Mouse (Mus musculus): ENCODE data around the gene Olfr1056. TPM values are rescaled to one million over a fixed set of nuclear protein-coding genes. Genes with fewer than 3 reads are reported as not detected.
"Not testable (repeated sequence)": the region's sequence is repeated elsewhere in the genome, so short reads cannot be mapped to it uniquely, and the experiment has no call there.

The Olfr1056 gene
- polyA plus RNA-seq (2015; fragmentation: Nextera tagmentation; extraction: Ambion mirVana) = not detected in 2 replicates

DNA sequence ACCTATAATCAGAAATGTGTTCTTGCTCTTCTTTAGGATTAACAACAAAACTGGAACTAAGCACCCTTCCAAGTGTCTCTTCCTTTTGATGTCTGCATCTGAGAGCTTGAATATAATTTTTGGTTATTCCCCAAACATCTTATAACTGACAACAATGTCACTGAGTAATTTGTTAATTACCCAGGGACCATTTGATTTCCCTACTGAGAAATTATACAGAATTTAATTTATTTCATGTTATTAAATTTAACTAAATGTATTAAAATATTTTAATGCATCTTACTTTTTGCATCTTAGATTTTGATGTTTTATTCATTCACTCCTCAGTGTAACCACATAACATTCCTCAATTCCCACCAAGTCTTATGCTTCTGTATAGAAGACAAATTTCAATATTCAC is at the start of gene Olfr1056:
Gene Olfr1056 (minus strand): TSS at position 101 of the 400 bp plus-strand sequence.
- Histone ChIP-seq H3K27me3 (no peaks in the 10 kb centered on the region), H3K4me1 (replicated peaks) (no peaks in the 10 kb centered on the region), H3K9ac (no peak within 1 kb of the TSS), H3K4me3 (no peak within 1 kb of the TSS), H3K36me3 (no peaks in the 10 kb centered on the region), H3K27ac (no peak within 1 kb of the TSS), H3K4me2 (no peak within 1 kb of the TSS), H3K9me3 (replicated peaks) (no peaks in the 10 kb centered on the region)
- no peak for ATAC-seq (replicated peaks; ENCODE audit: insufficient number of reproducible peaks, insufficient read depth, low FRiP score, low read depth)

DNA sequence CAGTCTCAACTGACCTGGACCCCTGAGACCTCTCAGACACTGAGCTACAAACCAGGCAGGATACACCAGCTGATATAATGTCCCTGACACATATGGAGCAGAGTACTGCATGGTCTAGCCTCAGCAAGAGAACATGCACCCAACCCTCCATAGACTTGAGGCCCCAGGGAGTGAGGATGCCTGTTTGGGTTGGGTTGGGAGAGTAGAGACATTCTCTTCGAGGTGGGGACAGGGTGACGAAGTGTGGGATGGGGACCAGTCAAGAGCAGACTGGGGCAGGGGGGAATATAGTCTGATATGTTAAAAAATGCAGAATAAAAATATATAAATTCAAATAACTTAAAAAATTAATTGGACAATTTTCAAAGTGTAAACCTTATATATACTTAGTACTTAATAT is 32.8 kb upstream of the Olfr1056 start:
- no peaks in the 10 kb centered on the region for H3K9me3 ChIP-seq (replicated peaks)
- 79% methylated on average over 2 of the region's 2 CpGs for WGBS
- no peaks in the 10 kb centered on the region for H3K27me3 ChIP-seq
- H3K9ac ChIP-seq = no peak overlapping the region
- H3K36me3 ChIP-seq = no peaks in the 10 kb centered on the region
- no peak overlapping the region for H3K4me2 ChIP-seq
- H3K27ac ChIP-seq = no peak overlapping the region
- no peaks in the 10 kb centered on the region for H3K4me1 ChIP-seq (replicated peaks)
- no peak for ATAC-seq (replicated peaks; ENCODE audit: insufficient number of reproducible peaks, insufficient read depth, low FRiP score, low read depth)
- H3K4me3 ChIP-seq = no peak overlapping the region

DNA sequence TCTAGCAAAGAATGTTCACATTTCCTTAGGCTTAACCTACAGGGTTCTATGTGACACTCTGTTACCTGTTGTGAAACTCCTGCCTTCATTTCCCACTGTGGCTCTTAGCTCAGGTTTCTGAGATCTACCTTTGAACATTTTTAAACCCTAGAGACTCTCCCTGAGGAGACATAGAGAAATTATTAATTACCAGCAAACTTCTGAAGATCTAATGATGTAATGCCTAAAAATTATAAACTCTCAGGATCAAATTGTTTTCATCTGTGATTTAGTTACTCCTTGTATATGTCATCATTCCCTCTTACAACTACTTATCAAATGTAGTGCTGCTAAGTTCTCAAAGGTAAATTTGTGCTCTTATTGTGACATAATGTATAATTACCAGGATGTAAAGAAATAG is 26.2 kb upstream of the Olfr1056 start, which contains the start of gene Olfr1058:
Gene Olfr1058 (minus strand): TSS at position 101 of the 400 bp plus-strand sequence.
- H3K9me3 ChIP-seq (replicated peaks); H3K27me3 ChIP-seq; H3K9ac ChIP-seq; H3K4me2 ChIP-seq; ATAC-seq (replicated peaks; ENCODE audit: insufficient number of reproducible peaks, insufficient read depth, low FRiP score, low read depth); H3K4me1 ChIP-seq (replicated peaks); H3K36me3 ChIP-seq; H3K4me3 ChIP-seq; H3K27ac ChIP-seq: not testable (repeated sequence)

DNA sequence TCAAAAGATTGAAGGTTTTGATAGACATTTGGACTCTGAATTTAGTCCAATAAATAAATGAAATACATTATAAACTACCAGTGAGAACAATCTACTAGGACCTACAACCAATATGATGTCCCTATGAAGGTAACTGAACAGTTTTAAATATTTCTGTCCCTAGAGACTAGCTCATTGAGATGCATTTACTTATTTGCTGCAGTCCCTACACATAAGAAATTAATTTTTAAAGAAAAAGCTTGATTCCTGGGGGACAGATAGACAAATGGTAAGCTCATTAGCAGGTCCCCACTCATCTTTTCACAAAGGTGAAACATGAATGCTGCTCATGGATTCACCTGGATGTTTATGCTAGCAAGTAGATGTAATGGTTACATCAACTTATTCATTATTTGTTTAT is 16.0 kb upstream of the Olfr1056 start, which contains the start of gene Olfr1057:
Gene Olfr1057 (minus strand): TSS at position 101 of the 400 bp plus-strand sequence.
- ATAC-seq (replicated peaks; ENCODE audit: insufficient number of reproducible peaks, insufficient read depth, low FRiP score, low read depth) = no peak

DNA sequence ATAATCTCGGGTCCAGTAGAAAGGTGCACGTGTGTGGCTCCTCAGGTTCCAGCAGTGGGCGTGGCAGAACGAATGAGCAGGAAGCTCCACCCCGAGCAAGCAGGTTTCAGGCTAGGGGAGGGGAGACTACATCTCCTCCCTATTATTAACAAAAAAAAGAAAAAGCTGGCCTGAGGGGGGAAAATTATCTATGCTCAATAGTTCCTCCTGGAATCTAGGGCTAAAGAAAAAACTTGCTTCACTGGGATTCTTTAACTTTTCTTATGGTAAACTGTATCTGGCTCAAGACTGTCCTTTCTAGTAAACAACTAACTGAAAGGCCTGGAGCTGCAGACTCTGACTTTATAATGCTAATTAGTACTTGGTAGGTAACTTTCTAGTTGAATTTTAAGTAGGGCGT is 4.1 kb upstream of the Olfr1056 start:
- not testable (repeated sequence) for ATAC-seq (replicated peaks; ENCODE audit: insufficient number of reproducible peaks, insufficient read depth, low FRiP score, low read depth); H3K4me2 ChIP-seq; H3K9me3 ChIP-seq (replicated peaks); H3K36me3 ChIP-seq; H3K4me1 ChIP-seq (replicated peaks); H3K27ac ChIP-seq; H3K9ac ChIP-seq; H3K4me3 ChIP-seq; H3K27me3 ChIP-seq
- WGBS = 57% methylated on average over 1 of the region's 6 CpGs

More for the DNA sequence above, 16.0 kb upstream of the Olfr1056 start, which contains the start of gene Olfr1057:
- no peak within 1 kb of the TSS for H3K9ac ChIP-seq
- no peaks in the 10 kb centered on the region for H3K36me3 ChIP-seq
- no peaks in the 10 kb centered on the region for H3K9me3 ChIP-seq (replicated peaks)
- no peak within 1 kb of the TSS for H3K27ac ChIP-seq
- no peak within 1 kb of the TSS for H3K4me3 ChIP-seq
- no peak within 1 kb of the TSS for H3K4me2 ChIP-seq
- no peaks in the 10 kb centered on the region for H3K27me3 ChIP-seq
- H3K4me1 ChIP-seq (replicated peaks) = no peaks in the 10 kb centered on the region

DNA sequence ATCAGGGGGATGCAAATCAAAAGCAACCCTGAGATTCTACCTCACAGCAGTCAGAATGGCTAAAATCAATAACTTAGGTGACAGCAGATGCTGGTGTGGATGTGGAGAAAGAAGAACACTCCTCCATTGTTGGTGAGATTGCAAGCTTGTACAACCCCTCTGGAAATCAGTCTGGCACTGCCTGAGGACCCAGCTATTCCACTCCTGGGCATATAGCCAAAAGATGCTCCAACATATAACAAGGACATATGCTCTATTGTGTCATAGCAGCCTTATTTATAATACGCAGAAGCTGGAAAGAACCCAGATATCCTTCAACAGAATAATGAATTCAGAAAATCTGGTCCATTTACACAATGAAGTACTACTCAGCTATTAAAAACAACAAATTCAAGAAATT is 10.5 kb downstream of the Olfr1056 start:
- H3K27ac ChIP-seq; H3K9ac ChIP-seq; H3K4me3 ChIP-seq; H3K36me3 ChIP-seq; H3K27me3 ChIP-seq; H3K9me3 ChIP-seq (replicated peaks); ATAC-seq (replicated peaks; ENCODE audit: insufficient number of reproducible peaks, insufficient read depth, low FRiP score, low read depth); H3K4me2 ChIP-seq; H3K4me1 ChIP-seq (replicated peaks): not testable (repeated sequence)
- WGBS = 79% methylated on average over 1 of the region's 1 CpGs

DNA sequence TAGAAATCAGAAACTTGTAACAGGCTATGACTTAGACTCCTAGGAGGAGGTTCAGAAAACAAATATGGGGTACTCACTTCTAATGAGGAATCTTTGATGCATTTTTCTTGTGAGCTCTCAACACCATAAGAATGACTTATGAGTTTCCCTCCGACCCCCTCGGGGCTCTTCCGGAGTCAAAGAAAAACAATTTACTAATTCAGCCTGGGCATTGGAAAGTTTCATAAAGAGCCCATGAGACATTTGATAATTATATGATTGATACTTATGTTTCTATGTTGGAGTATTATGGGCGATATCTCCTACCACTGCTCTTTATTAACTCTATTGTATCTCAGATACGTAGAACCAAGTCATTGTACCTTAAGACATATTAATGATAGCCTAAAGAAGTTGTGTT is 12.1 kb downstream of the Olfr1056 start, which contains the start of gene Olfr1055:
Gene Olfr1055 (minus strand): TSS at position 101 of the 400 bp plus-strand sequence.
- Histone ChIP-seq H3K4me3 (no peak within 1 kb of the TSS), H3K36me3 (no peaks in the 10 kb centered on the region), H3K27me3 (no peaks in the 10 kb centered on the region), H3K4me1 (replicated peaks) (no peaks in the 10 kb centered on the region), H3K27ac (no peak within 1 kb of the TSS), H3K9me3 (replicated peaks) (no peaks in the 10 kb centered on the region), H3K4me2 (no peak within 1 kb of the TSS), H3K9ac (no peak within 1 kb of the TSS)
- ATAC-seq (replicated peaks; ENCODE audit: insufficient number of reproducible peaks, insufficient read depth, low FRiP score, low read depth) = no peak
- WGBS = 81% methylated on average over 5 of the region's 5 CpGs

DNA sequence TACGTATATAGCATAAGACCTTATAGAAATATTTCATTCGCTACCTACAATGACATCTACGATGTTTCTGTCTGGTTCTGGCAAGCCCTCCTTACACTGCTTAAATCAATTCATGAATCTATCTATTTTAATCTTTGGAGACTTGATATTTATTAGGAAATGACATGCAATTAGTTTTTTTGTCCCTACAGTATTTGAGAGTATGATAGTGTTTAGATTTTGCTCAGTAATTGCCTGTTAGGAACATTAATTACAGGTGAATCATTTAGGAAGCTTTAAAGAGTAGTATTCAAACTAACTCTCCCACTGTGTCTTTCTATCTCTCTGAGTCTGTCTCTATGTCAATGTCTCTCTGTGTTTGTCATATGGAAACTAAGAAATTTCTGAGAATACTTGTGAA is 26.9 kb downstream of the Olfr1056 start, which contains the start of gene Olfr1054:
Gene Olfr1054 (minus strand): TSS at position 101 of the 400 bp plus-strand sequence.
- H3K4me3 ChIP-seq = no peak within 1 kb of the TSS
- WGBS = 75% methylated on average over 3 of the region's 3 CpGs
- no peaks in the 10 kb centered on the region for H3K36me3 ChIP-seq
- no peak within 1 kb of the TSS for H3K27ac ChIP-seq
- no peak within 1 kb of the TSS for H3K4me2 ChIP-seq
- no peaks in the 10 kb centered on the region for H3K4me1 ChIP-seq (replicated peaks)
- ATAC-seq (replicated peaks; ENCODE audit: insufficient number of reproducible peaks, insufficient read depth, low FRiP score, low read depth) = no peak
- no peaks in the 10 kb centered on the region for H3K9me3 ChIP-seq (replicated peaks)
- H3K9ac ChIP-seq = no peak within 1 kb of the TSS
- H3K27me3 ChIP-seq = no peaks in the 10 kb centered on the region

DNA sequence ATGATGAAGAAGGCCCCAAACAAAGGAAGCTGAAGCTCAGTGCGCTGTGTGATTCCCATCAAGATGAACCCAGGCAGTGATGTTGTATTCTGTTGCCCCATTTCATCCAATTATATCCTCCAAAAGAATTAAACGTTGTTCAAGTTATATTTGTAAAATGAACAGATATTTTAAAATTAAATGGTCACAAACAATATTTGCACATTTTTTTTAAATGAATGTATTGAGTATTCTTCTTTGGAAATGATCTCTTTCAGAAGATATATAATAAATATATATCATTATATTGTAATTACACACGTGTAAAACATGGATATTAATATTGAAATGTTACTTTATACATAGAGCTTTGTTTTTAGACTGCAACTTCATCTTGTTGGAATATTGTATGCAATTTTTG is 47.1 kb downstream of the Olfr1056 start, which contains the start of gene Olfr1053:
Gene Olfr1053 (minus strand): TSS at position 101 of the 400 bp plus-strand sequence.
- no peak for ATAC-seq (replicated peaks; ENCODE audit: insufficient number of reproducible peaks, insufficient read depth, low FRiP score, low read depth)
- Histone ChIP-seq H3K9ac (no peak within 1 kb of the TSS), H3K9me3 (replicated peaks) (no peaks in the 10 kb centered on the region), H3K4me2 (no peak within 1 kb of the TSS), H3K36me3 (no peaks in the 10 kb centered on the region), H3K4me3 (no peak within 1 kb of the TSS), H3K27me3 (no peaks in the 10 kb centered on the region), H3K27ac (no peak within 1 kb of the TSS), H3K4me1 (replicated peaks) (no peaks in the 10 kb centered on the region)
- 55% methylated on average over 3 of the region's 3 CpGs for WGBS

Other genes with a start within 250 kb of the Olfr1056 start
- not detected in 2 replicates for gene Olfr1039, start 226.5 kb downstream of the Olfr1056 start, polyA plus RNA-seq (2015; fragmentation: Nextera tagmentation; extraction: Ambion mirVana)
- gene Olfr1040, start 215.7 kb downstream of the Olfr1056 start, polyA plus RNA-seq (2015; fragmentation: Nextera tagmentation; extraction: Ambion mirVana) = not detected in 2 replicates
- gene Olfr1042, start 200.6 kb downstream of the Olfr1056 start, polyA plus RNA-seq (2015; fragmentation: Nextera tagmentation; extraction: Ambion mirVana) = not detected in 2 replicates
- not detected in 2 replicates for gene Olfr1043, start 194.9 kb downstream of the Olfr1056 start, polyA plus RNA-seq (2015; fragmentation: Nextera tagmentation; extraction: Ambion mirVana)
- not detected in 2 replicates for gene Olfr1044, start 184.6 kb downstream of the Olfr1056 start, polyA plus RNA-seq (2015; fragmentation: Nextera tagmentation; extraction: Ambion mirVana)
- not detected in 2 replicates for gene Olfr52, start 176.8 kb downstream of the Olfr1056 start, polyA plus RNA-seq (2015; fragmentation: Nextera tagmentation; extraction: Ambion mirVana)
- not detected in 2 replicates for gene Olfr1045, start 159.5 kb downstream of the Olfr1056 start, polyA plus RNA-seq (2015; fragmentation: Nextera tagmentation; extraction: Ambion mirVana)
- not detected in 2 replicates for gene Olfr1046, start 143.2 kb downstream of the Olfr1056 start, polyA plus RNA-seq (2015; fragmentation: Nextera tagmentation; extraction: Ambion mirVana)
- gene Olfr1047, start 131.1 kb downstream of the Olfr1056 start, polyA plus RNA-seq (2015; fragmentation: Nextera tagmentation; extraction: Ambion mirVana) = not detected in 2 replicates
- gene Olfr1048, start 122.2 kb downstream of the Olfr1056 start, polyA plus RNA-seq (2015; fragmentation: Nextera tagmentation; extraction: Ambion mirVana) = not detected in 2 replicates
- gene Olfr1049, start 104.1 kb downstream of the Olfr1056 start, polyA plus RNA-seq (2015; fragmentation: Nextera tagmentation; extraction: Ambion mirVana) = not detected in 2 replicates
- gene Olfr1051, start 83.4 kb downstream of the Olfr1056 start, polyA plus RNA-seq (2015; fragmentation: Nextera tagmentation; extraction: Ambion mirVana) = not detected in 2 replicates
- not detected in 2 replicates for gene Olfr1052, start 70.0 kb downstream of the Olfr1056 start, polyA plus RNA-seq (2015; fragmentation: Nextera tagmentation; extraction: Ambion mirVana)
- not detected in 2 replicates for gene Olfr1053, start 47.2 kb downstream of the Olfr1056 start, polyA plus RNA-seq (2015; fragmentation: Nextera tagmentation; extraction: Ambion mirVana)
- not detected in 2 replicates for gene Olfr1054, start 27.0 kb downstream of the Olfr1056 start, polyA plus RNA-seq (2015; fragmentation: Nextera tagmentation; extraction: Ambion mirVana)
- not detected in 2 replicates for gene Olfr1055, start 12.2 kb downstream of the Olfr1056 start, polyA plus RNA-seq (2015; fragmentation: Nextera tagmentation; extraction: Ambion mirVana)
- not detected in 2 replicates for gene Olfr1057, start 15.9 kb upstream of the Olfr1056 start, polyA plus RNA-seq (2015; fragmentation: Nextera tagmentation; extraction: Ambion mirVana)
- not detected in 2 replicates for gene Olfr1058, start 26.1 kb upstream of the Olfr1056 start, polyA plus RNA-seq (2015; fragmentation: Nextera tagmentation; extraction: Ambion mirVana)
- not detected in 2 replicates for gene Olfr1061, start 51.6 kb upstream of the Olfr1056 start, polyA plus RNA-seq (2015; fragmentation: Nextera tagmentation; extraction: Ambion mirVana)
- gene Olfr1062, start 64.3 kb upstream of the Olfr1056 start, polyA plus RNA-seq (2015; fragmentation: Nextera tagmentation; extraction: Ambion mirVana) = not detected in 2 replicates
- not detected in 2 replicates for gene Olfr1065, start 88.1 kb upstream of the Olfr1056 start, polyA plus RNA-seq (2015; fragmentation: Nextera tagmentation; extraction: Ambion mirVana)
- not detected in 2 replicates for gene Olfr1066, start 93.8 kb upstream of the Olfr1056 start, polyA plus RNA-seq (2015; fragmentation: Nextera tagmentation; extraction: Ambion mirVana)
- not detected in 2 replicates for gene Olfr228, start 124.9 kb upstream of the Olfr1056 start, polyA plus RNA-seq (2015; fragmentation: Nextera tagmentation; extraction: Ambion mirVana)
- not detected in 2 replicates for gene Olfr1076, start 146.0 kb upstream of the Olfr1056 start, polyA plus RNA-seq (2015; fragmentation: Nextera tagmentation; extraction: Ambion mirVana)
- gene Olfr1079, start 180.0 kb upstream of the Olfr1056 start, polyA plus RNA-seq (2015; fragmentation: Nextera tagmentation; extraction: Ambion mirVana) = not detected in 2 replicates
- not detected in 2 replicates for gene Olfr1080, start 195.8 kb upstream of the Olfr1056 start, polyA plus RNA-seq (2015; fragmentation: Nextera tagmentation; extraction: Ambion mirVana)
- gene Olfr1082, start 236.5 kb upstream of the Olfr1056 start, polyA plus RNA-seq (2015; fragmentation: Nextera tagmentation; extraction: Ambion mirVana) = not detected in 2 replicates

Data from heart, embryonic 15.5 days (tissue).